Mouse (Mus musculus) spleen, adult 2 months (tissue): ENCODE measurements around the gene Tnfrsf13b. TPM values are rescaled to one million over a fixed set of nuclear protein-coding genes. Genes with fewer than 3 reads are reported as not detected.
A peak's percentile ranks its signal among the peaks of the same experiment; 100 is the strongest.

Experiments
- DNase-seq, 2 experiments: peaks; one replicate each; pipeline versions ENCODE4 v3.0.0 to v3.0.0-alpha.2; 2012 to 2021; ENCODE audit warnings: low spot score in 2 of 2, low read depth in 1 of 2
- H3K27ac ChIP-seq: fragments of 200-500 bp; 2 replicates; pipeline ENCODE4 v1.5.1; 2012; ENCODE audit warnings: low read length, inconsistent platforms; ENCODE audit not compliant: insufficient read depth
- H3K27me3 ChIP-seq: fragments of 200-500 bp; 2 replicates; pipeline ENCODE4 v1.6.1; 2012; ENCODE audit warnings: mild to moderate bottlenecking, moderate library complexity, low read length, inconsistent platforms; ENCODE audit not compliant: control insufficient read depth, insufficient read depth
- H3K36me3 ChIP-seq: fragments of 200-500 bp; 2 replicates; pipeline ENCODE4 v1.6.1; 2012; ENCODE audit warnings: mild to moderate bottlenecking, low read length, inconsistent platforms; ENCODE audit not compliant: control insufficient read depth, insufficient read depth
- H3K4me1 ChIP-seq: fragments of 200-500 bp; 2 replicates; pipeline ENCODE4 v1.6.1; 2011; ENCODE audit warnings: inconsistent platforms; ENCODE audit not compliant: control insufficient read depth, insufficient read depth, insufficient read length
- H3K4me3 ChIP-seq: fragments of 200-500 bp; 2 replicates; pipeline ENCODE4 v1.5.1; 2011; ENCODE audit warnings: mild to moderate bottlenecking, inconsistent platforms; ENCODE audit not compliant: insufficient read depth, insufficient read length; ENCODE audit errors: extremely low read depth
- CTCF ChIP-seq: fragments of 200-500 bp; IDR thresholded peaks from 2 replicates; pipeline ENCODE4 v1.5.1; 2011; ENCODE audit warnings: mild to moderate bottlenecking, inconsistent platforms; ENCODE audit not compliant: insufficient read depth, insufficient read length, insufficient replicate concordance; ENCODE audit errors: extremely low read depth
- POLR2A ChIP-seq: fragments of 200-500 bp; IDR thresholded peaks from 2 replicates; pipeline ENCODE4 v1.6.1; 2011; ENCODE audit warnings: low read depth, low read length, inconsistent platforms
- WGBS: fragments of 180-500 bp; shearing (Covaris S2); methylation state at CpG from one replicate; pipeline ENCODE4 v1.1.7; 2018; 5-methylcytosine and 5-hydroxymethylcytosine counted together
- polyA plus RNA-seq: library from polyadenylated mRNA; depleted of rRNA; stranded (reverse); fragments of >200 nt; gene quantifications from 2 replicates; pipeline ENCODE4 v1.2.3, GENCODE M21; 2012; rRNA removed

The Tnfrsf13b gene
- polyA plus RNA-seq, 1 experiment = 221 TPM

DNA sequence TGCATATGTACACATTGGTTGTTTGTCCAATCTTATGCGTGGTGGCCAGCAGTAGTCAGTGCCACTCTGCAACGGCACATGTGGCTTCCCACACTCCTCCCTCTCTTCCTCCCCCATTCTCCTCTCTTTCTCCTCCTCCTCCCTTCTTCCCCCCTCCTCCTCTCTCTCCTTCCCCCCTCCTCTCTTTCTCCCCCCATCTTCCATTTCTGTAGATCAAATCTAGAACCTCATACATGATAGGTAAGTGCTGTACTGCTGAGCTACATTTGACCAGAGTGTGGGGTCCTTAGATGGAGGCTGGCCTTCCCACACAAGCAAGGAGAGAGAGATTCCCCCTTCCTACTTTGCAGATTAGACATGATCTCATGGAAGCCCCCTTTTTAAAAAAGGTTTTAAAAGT lies 66.2 kb downstream of the Tnfrsf13b start:
- TF ChIP-seq CTCF = no peak
- no peak for TF ChIP-seq POLR2A
- 93% methylated on average over 2 of the region's 2 CpGs for WGBS
- H3K27me3 ChIP-seq = no peaks in the 10 kb centered on the region; the same call in 1 of the 2 replicates
- no peaks in the 10 kb centered on the region for H3K36me3 ChIP-seq
- H3K4me3 ChIP-seq = no peak overlapping the region
- H3K4me1 ChIP-seq = no peaks in the 10 kb centered on the region
- no peak for DNase-seq
- no peak overlapping the region for H3K27ac ChIP-seq

DNA sequence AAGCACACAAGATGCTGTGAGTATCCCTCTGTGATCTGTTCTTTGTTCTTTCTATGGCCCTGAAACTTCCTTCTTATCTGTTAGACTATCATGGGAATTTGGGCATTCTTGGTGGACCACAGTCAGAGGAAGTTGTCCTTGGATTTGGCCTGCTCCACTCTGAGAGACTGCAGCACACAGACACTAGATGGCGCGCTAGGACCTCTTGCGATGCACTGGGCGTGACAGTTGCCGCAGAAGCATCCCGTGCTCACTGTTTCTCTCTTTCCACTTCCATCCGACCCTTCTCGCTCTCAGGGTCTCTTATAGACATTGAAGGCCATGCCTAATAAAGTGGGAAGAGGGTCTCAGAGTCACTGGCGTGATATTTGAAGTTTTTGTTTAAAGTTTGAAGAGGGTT lies 66.8 kb downstream of the Tnfrsf13b start:
- 4% methylated on average over 9 of the region's 9 CpGs for WGBS

DNA sequence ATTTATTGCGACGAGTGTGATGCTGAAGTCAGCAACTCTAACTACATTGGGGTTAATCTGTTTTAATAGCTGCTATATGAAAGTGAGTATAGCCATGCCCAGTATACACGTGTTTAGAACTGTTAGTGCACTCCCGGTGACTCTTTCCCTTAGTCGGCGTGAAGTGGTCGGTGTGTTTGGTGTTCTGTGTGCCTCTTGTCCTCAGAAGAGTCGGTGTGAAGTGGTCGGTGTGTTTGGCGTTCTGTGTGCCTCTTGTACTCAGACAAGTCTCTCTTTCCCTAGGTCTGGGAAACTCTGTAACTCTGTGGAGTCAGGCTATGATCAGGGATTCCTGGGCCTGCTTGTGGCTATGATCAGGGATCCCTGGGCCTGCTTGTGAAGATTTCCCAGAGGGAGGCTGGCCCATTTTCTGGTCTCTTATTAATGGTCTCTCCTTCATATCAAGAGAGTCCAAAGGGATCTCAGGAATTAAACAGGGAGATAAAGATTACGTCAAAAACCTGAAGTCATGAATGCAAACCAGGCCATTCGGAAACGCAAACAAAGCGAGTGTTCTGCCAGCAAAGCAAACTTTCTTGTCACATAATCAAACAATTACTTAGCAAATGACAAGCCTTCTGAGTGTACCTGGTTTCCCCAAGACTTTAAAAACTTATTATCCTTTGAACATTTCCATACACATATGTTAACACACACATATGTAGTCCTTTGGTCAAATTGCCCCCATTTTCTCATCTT lies 70.2 kb downstream of the Tnfrsf13b start:
- no peak overlapping the region for H3K27ac ChIP-seq
- no peaks in the 10 kb centered on the region for H3K36me3 ChIP-seq
- no peaks in the 10 kb centered on the region for H3K4me1 ChIP-seq
- TF ChIP-seq POLR2A (no peak), CTCF (no peak)
- H3K4me3 ChIP-seq = no peak overlapping the region
- H3K27me3 ChIP-seq = no peaks in the 10 kb centered on the region; the same call in 1 of the 2 replicates
- DNase-seq = no peak
- 90% methylated on average over 14 of the region's 14 CpGs for WGBS

More for the DNA sequence above, 66.8 kb downstream of the Tnfrsf13b start:
- DNase-seq = peak; percentile 46 to 68
- Histone ChIP-seq H3K27ac (no peak overlapping the region), H3K27me3 (no peaks in the 10 kb centered on the region; the same call in 1 of the 2 replicates), H3K36me3 (no peaks in the 10 kb centered on the region), H3K4me3 (no peak overlapping the region), H3K4me1 (no peaks in the 10 kb centered on the region)
- TF ChIP-seq POLR2A = no peak
- TF ChIP-seq CTCF = peak; percentile 91

DNA sequence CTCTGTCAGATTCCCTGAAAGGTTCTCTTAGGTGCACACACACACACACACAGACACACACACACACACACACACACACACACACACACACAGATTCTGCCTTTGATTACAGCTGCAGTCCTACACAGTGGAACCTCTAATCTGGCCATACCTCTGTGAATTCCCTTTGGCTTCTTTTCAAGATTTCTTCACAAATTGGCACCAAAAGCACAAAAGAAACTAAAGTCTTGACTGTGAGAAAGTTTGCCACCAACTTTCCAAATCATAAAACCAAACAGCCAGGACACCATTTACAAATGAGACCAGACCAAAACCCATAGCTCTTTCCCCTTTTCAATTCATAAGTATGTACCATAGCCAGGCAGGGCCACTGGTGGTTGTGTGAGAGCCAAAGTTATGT lies 71.4 kb downstream of the Tnfrsf13b start:
- H3K4me3 ChIP-seq = no peak overlapping the region
- H3K36me3 ChIP-seq = no peaks in the 10 kb centered on the region
- no peak overlapping the region for H3K27ac ChIP-seq
- DNase-seq = no peak
- TF ChIP-seq POLR2A = no peak
- TF ChIP-seq CTCF = no peak
- H3K4me1 ChIP-seq = no peaks in the 10 kb centered on the region
- H3K27me3 ChIP-seq = no peaks in the 10 kb centered on the region; the same call in 1 of the 2 replicates

Other genes starting within 250 kb of the Tnfrsf13b start
- gene Tmem11, start 247.5 kb upstream of the Tnfrsf13b start, polyA plus RNA-seq = 32.5 and 37.8 TPM in 2 replicates
- 23.2 and 27.1 TPM in 2 replicates for gene Natd1, start 212.0 kb upstream of the Tnfrsf13b start, polyA plus RNA-seq
- 22.0 and 23.2 TPM in 2 replicates for gene Map2k3, start 194.7 kb upstream of the Tnfrsf13b start, polyA plus RNA-seq
- gene Kcnj12, start 104.2 kb upstream of the Tnfrsf13b start, polyA plus RNA-seq = 0.06 TPM in 2 replicates
- 17.5 and 22.2 TPM in 2 replicates for gene Usp22, start 48.3 kb downstream of the Tnfrsf13b start, polyA plus RNA-seq
- gene Aldh3a1, start 80.8 kb downstream of the Tnfrsf13b start, polyA plus RNA-seq = 0.69 and 1.2 TPM in 2 replicates
- gene Aldh3a2, start 140.7 kb downstream of the Tnfrsf13b start, polyA plus RNA-seq = 27.3 and 32.1 TPM in 2 replicates
- not detected in 2 replicates for gene Slc47a2, start 216.1 kb downstream of the Tnfrsf13b start, polyA plus RNA-seq